Mouse (Mus musculus) lung, embryonic 14.5 days (tissue): Measurements from ENCODE around the gene Yif1a. TPM values are rescaled to one million over a fixed set of nuclear protein-coding genes. Genes with fewer than 3 reads are reported as not detected.
A peak's percentile ranks its signal among the peaks of the same experiment; 100 is the strongest.

Experiments
- ATAC-seq: fragments of 200-750 bp; cut with Nextera tagmentation; 2 replicates; pipeline ENCODE4 v1.8.0; 2017; ENCODE audit warnings: mild to moderate bottlenecking, moderate TSS enrichment, moderate library complexity; ENCODE audit not compliant: insufficient read depth
- DNase-seq: peaks from one replicate; pipeline ENCODE4 v3.0.0-alpha.2; 2015
- H3K27ac ChIP-seq: fragments of 300-500 bp; sonication (generic); 2 replicates; pipeline ENCODE4 v1.5.1; 2014; ENCODE audit warnings: low read depth, mild to moderate bottlenecking, moderate library complexity
- H3K27me3 ChIP-seq: fragments of 300-500 bp; sonication (generic); 2 replicates; pipeline ENCODE4 v1.6.1; 2014; ENCODE audit warnings: low read length, control low read depth; ENCODE audit not compliant: insufficient read depth
- H3K36me3 ChIP-seq: fragments of 300-500 bp; sonication (generic); 2 replicates; pipeline ENCODE4 v1.6.1; 2014; ENCODE audit warnings: control low read depth; ENCODE audit not compliant: insufficient read depth
- H3K4me1 ChIP-seq: fragments of 300-500 bp; sonication (generic); 2 replicates; pipeline ENCODE4 v1.6.1; 2014; ENCODE audit warnings: antibody characterized with exemption, control low read depth; ENCODE audit not compliant: insufficient read depth
- H3K4me2 ChIP-seq: fragments of 300-500 bp; sonication (generic); 2 replicates; pipeline ENCODE4 v1.6.1; 2014; ENCODE audit warnings: mild to moderate bottlenecking
- H3K4me3 ChIP-seq: fragments of 300-500 bp; sonication (generic); 2 replicates; pipeline ENCODE4 v1.5.1; 2014; ENCODE audit warnings: low read depth, low read length
- H3K9ac ChIP-seq: fragments of 300-500 bp; sonication (generic); 2 replicates; pipeline ENCODE4 v1.6.1; 2014
- H3K9me3 ChIP-seq: fragments of 300-500 bp; sonication (generic); 2 replicates; pipeline ENCODE4 v1.6.1; 2016; ENCODE audit warnings: low read depth, low read length, control low read depth
- CTCF ChIP-seq: IDR thresholded peaks from 2 replicates; pipeline ENCODE4 v1.5.1; 2016; ENCODE audit warnings: antibody characterized with exemption, low read depth
- WGBS: fragments of 180-500 bp; shearing (Covaris S2); extraction: QIAGEN DNeasy Blood & Tissue Kit; methylation state at CpG from one replicate; pipeline ENCODE4 v1.1.7; 2014; 5-methylcytosine and 5-hydroxymethylcytosine counted together
- polyA plus RNA-seq: library from polyadenylated mRNA; unstranded; fragments of >200 nt; fragmentation: Nextera tagmentation; extraction: Ambion mirVana; gene quantifications from 2 replicates; pipeline ENCODE4 v1.2.1, GENCODE M21; 2014

Yif1a gene
- polyA plus RNA-seq, 1 experiment from 2014 or later = 99.2 TPM

DNA sequence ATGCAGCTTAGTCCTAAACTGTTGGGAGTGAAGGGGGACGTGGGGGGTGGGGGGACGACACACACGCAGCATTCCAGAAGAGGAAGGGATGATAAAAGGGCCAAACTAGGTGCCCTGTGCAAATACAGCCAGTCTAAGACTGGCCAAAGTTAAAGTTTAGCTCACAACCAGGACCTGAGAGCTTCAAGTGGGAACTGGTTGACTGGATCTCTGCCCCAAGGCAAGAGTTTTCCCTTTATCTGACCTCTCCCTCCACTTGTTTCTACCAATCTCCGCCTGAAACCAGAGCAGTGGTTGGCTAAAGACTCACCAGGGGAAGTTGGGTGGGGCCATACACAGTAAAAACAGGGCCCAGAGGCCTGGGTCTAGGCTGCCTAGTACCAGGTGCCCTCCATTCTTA lies 20.4 kb downstream of the Yif1a start:
- WGBS = 35% methylated on average over 4 of the region's 4 CpGs
- Histone ChIP-seq H3K4me3 (no peak overlapping the region), H3K36me3 (peaks cover 61% of the 10 kb centered on the region), H3K4me2 (no peak overlapping the region), H3K9ac (no peak overlapping the region), H3K27me3 (no peaks in the 10 kb centered on the region), H3K9me3 (no peaks in the 10 kb centered on the region), H3K4me1 (peaks cover 5% of the 10 kb centered on the region; the same call in 1 of the 2 replicates), H3K27ac (no peak overlapping the region)
- DNase-seq = no peak
- ATAC-seq = no peak
- no peak for TF ChIP-seq CTCF

DNA sequence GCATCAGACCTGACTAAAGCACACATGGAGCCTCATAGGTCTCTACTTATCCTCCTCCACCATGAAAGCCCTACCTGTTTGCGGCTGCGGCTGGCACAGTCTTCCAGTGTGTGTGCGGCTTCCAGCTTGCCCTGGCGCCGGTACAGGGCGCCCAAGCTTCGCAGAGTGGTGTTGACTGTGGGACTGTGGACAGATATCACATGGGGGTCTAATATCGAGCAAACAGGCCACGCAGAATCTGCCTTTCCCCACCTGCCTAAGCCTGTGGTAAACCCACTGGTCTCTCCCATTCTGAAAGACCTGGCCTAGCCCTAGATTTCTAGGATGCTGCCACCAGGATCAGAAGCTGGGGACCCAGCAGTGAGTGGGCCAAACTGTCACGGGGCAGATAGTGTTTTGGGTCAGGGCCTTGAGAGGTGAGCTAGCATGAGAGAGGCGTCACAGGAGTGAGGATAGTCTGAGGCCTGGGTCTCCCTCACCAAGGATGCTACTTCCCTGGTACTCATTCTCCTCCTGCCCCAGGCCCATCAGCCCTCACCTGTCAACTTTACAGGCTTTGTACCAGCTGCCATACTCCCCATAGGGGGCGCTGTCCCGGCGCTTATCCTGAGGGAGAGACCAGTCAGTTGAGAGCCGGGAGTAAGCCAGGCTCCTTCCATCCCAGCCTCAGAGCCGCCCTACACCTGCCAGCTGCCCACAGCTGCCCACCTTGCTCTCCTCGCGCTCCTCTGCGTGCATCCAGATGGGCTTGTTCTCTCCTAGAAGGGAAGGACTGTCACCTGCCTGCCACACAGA lies 21.5 kb downstream of the Yif1a start:
- DNase-seq = no peak
- Histone ChIP-seq H3K27ac (peak overlapping the region; percentile 45; the same call in 1 of the 2 replicates), H3K9me3 (no peaks in the 10 kb centered on the region), H3K4me1 (peaks cover 5% of the 10 kb centered on the region; the same call in 1 of the 2 replicates), H3K27me3 (no peaks in the 10 kb centered on the region), H3K36me3 (peaks cover 54% of the 10 kb centered on the region), H3K9ac (no peak overlapping the region; the same call in 1 of the 2 replicates), H3K4me2 (no peak overlapping the region), H3K4me3 (no peak overlapping the region)
- WGBS = 70% methylated on average over 19 of the region's 19 CpGs
- no peak for ATAC-seq
- peak; percentile 45 for TF ChIP-seq CTCF

DNA sequence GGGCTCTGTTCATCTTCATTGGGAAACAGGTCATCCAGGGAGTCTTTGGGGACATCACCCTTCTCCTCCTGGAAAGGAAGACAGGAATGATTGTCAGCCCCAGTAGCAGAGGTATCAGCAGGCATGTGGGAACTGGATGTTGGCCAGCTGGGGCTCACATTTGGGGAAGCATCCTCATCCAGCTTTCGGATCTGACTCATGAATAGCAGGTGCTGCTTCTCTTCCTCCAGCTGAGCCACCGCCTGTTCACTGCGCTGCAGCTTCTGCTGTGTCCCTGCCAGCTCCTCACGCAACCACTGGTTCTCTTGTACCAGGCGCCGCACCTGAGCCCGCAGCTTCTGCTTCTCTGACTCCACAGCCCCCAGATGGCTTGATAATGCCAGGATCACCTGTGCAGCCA lies 25.4 kb downstream of the Yif1a start:
- H3K4me1 ChIP-seq = peaks cover 6% of the 10 kb centered on the region; the same call in 1 of the 2 replicates
- H3K36me3 ChIP-seq = peaks cover 53% of the 10 kb centered on the region
- no peak for TF ChIP-seq CTCF
- no peak overlapping the region for H3K9ac ChIP-seq
- no peaks in the 10 kb centered on the region for H3K27me3 ChIP-seq
- DNase-seq (no peak), ATAC-seq (no peak)
- no peak overlapping the region for H3K27ac ChIP-seq
- no peak overlapping the region for H3K4me2 ChIP-seq
- no peak overlapping the region for H3K4me3 ChIP-seq
- 87% methylated on average over 7 of the region's 7 CpGs for WGBS
- H3K9me3 ChIP-seq = no peaks in the 10 kb centered on the region

GRCm38 (mm10) chr19:5117494-5118383 lies 29.4 kb downstream of the Yif1a start:
- Histone ChIP-seq H3K27ac (peak overlapping the region; percentile 88), H3K9me3 (no peaks in the 10 kb centered on the region), H3K4me3 (peak overlapping the region; percentile 83), H3K4me2 (peak overlapping the region; percentile 82), H3K9ac (peak overlapping the region; percentile 73), H3K4me1 (peaks cover 6% of the 10 kb centered on the region; the same call in 1 of the 2 replicates), H3K36me3 (peaks cover 13% of the 10 kb centered on the region), H3K27me3 (no peaks in the 10 kb centered on the region)
- ATAC-seq (peak; percentile 89), DNase-seq (peak; percentile 95)
- WGBS = under 1% methylated on average over 83 of the region's 83 CpGs
- peak; percentile 97 for TF ChIP-seq CTCF

DNA sequence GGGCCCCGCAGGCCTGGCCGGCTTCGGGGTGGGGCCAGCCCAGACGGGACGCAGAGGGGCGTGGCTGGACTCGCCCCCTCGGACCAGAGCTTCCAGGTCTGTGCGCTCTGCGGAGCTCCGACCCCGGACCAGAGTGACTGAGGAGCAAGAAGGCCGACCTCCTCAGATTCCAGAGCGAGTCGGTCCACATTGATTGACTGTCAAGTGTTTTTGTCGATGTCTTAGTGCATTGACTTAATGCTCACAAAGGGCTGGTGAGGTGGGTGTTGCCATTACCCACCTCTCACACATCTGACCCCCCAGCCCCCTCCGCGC lies 30.0 kb downstream of the Yif1a start, which contains the start of gene Klc2:
TSS of gene Klc2 (minus strand) at position 177 of the 315 bp plus-strand sequence.
- peaks cover 6% of the 10 kb centered on the region; the same call in 1 of the 2 replicates for H3K4me1 ChIP-seq
- H3K4me3 ChIP-seq = peak within 1 kb of the TSS; percentile 83
- H3K27ac ChIP-seq = peak within 1 kb of the TSS; percentile 88
- no peaks in the 10 kb centered on the region for H3K9me3 ChIP-seq
- TF ChIP-seq CTCF = no peak
- H3K27me3 ChIP-seq = no peaks in the 10 kb centered on the region
- 0 out of 2 replicates have a peak, but pooled peaks cover 11% of the 10 kb centered on the region for H3K36me3 ChIP-seq
- peak; percentile 94 for ATAC-seq
- H3K4me2 ChIP-seq = peak within 1 kb of the TSS; percentile 82
- WGBS = 2% methylated on average over 18 of the region's 18 CpGs
- H3K9ac ChIP-seq = peak within 1 kb of the TSS; percentile 73
- DNase-seq = no peak

DNA sequence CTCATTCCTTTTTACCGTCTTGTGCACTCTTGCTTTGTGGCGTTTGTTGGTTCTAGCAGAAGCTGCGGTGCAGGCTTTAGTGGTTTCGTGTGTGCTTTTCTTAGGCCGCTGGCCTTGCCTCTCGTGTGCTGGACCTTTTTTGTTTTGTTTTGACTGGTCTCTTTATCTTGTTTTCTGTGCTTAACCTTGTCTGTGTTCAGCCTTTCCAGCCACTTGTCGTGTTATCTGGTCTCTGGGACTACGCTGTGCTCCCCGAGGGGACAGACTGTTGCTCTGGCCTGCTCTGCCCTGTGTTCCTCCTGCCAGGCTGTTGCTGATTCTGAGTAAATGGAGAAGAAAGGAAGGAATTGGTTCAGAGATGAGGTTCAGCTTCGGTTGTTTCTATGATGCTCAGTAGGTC lies 34.2 kb downstream of the Yif1a start:
- H3K9me3 ChIP-seq = no peaks in the 10 kb centered on the region
- H3K27ac ChIP-seq = no peak overlapping the region
- no peaks in the 10 kb centered on the region for H3K27me3 ChIP-seq
- WGBS = 68% methylated on average over 10 of the region's 10 CpGs
- no peak for TF ChIP-seq CTCF
- no peak overlapping the region for H3K4me2 ChIP-seq
- H3K4me3 ChIP-seq = no peak overlapping the region
- ATAC-seq (no peak), DNase-seq (no peak)
- H3K9ac ChIP-seq = no peak overlapping the region
- no peaks in the 10 kb centered on the region for H3K4me1 ChIP-seq
- no peaks in the 10 kb centered on the region for H3K36me3 ChIP-seq

GRCm38 (mm10) chr19:5123241-5123640 lies 34.9 kb downstream of the Yif1a start:
- no peak overlapping the region for H3K4me2 ChIP-seq
- no peaks in the 10 kb centered on the region for H3K36me3 ChIP-seq
- ATAC-seq (no peak), DNase-seq (no peak)
- H3K27me3 ChIP-seq = no peaks in the 10 kb centered on the region
- H3K27ac ChIP-seq = no peak overlapping the region
- 75% methylated on average over 3 of the region's 3 CpGs for WGBS
- no peak overlapping the region for H3K4me3 ChIP-seq
- no peak overlapping the region for H3K9ac ChIP-seq
- no peak for TF ChIP-seq CTCF
- no peaks in the 10 kb centered on the region for H3K9me3 ChIP-seq
- H3K4me1 ChIP-seq = no peaks in the 10 kb centered on the region
